Mouse (Mus musculus) CH12.LX (cell line): ENCODE measurements around the gene Ddx20.

Experiments
- CTCF ChIP-seq, 2 experiments: IDR thresholded peaks in 1 of 2; conservative IDR thresholded peaks in 1 of 2; 2 replicates each; pipeline ENCODE4 v1.5.1; 2011 to 2012; ENCODE audit warnings: low read depth in 2 of 2, low read length in 2 of 2, improper control_type of control experiment in 1 of 2, inconsistent platforms in 1 of 2, mild to moderate bottlenecking in 1 of 2, moderate library complexity in 1 of 2
- ZMIZ1 ChIP-seq: IDR thresholded peaks from 2 replicates; pipeline ENCODE4 v1.6.1; 2012; ENCODE audit warnings: low read depth, mild to moderate bottlenecking, inconsistent platforms, low read length, improper control_type of control experiment

DNA sequence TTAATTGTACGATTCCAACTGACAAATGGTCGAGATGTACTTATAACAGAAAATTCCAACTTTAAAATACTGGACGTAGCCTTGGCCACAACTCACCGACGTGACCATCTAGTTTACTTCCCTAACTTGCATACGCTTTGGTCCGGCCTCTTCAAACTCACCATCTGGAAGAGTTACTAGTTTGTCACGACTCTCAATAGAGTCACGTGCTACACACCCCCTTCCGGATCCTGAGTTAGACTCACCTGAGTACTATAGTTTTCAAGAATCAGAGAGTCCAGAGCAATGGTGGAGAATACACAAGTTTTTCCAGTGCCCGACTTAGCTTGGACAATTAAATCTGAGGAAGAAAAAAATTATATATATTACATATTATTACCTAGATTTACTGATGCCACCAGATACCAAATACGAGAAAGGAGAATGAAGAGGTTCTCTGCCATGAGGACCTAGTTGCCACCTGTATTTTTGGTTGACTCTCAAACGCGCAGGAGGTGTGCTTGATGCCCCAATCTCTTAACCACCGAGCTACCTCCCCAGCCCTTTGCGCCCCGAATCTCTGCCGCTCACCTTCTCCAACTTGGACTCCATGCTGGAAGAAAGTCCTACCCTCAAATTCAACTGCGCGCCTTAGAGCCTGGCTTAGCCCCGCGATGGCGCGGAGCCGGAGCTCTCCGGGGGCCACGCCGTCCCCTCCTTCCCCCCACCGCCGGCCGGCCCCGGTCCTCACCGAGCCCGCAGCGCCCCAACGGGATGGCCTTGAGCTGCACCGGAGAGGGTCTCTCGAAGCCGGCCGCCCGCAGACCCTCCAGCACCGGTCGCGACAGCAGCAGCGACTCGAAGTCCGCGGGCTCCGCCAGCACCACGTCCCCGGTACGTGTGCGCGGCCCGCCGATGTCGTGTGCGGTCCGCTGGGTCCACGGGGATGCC is 715 bp downstream of the Ddx20 start:
- TF ChIP-seq CTCF (conservative IDR thresholded peaks at IDR 0.05 in 1 of 2, IDR thresholded peaks at IDR 0.05 in 1 of 2; ENCODE audit: low read depth in 2 of 2, low read length in 2 of 2): no peak
- TF ChIP-seq ZMIZ1: no peak; the same call in 1 of the 2 replicates
